Mouse (Mus musculus) limb, embryonic 13.5 days (tissue): ENCODE data around the gene Hpdl. TPM values are rescaled to one million over a fixed set of nuclear protein-coding genes. Genes with fewer than 3 reads are reported as not detected.
"Not testable (repeated sequence)": the region's sequence is repeated elsewhere in the genome, so short reads cannot be mapped to it uniquely, and the experiment has no call there.

Experiments
- ATAC-seq: fragments of 200-750 bp; cut with Nextera tagmentation; 2 replicates; pipeline ENCODE4 v1.8.0; 2017; ENCODE audit warnings: low read depth, moderate number of reproducible peaks, moderate TSS enrichment; ENCODE audit not compliant: low FRiP score
- H3K27ac ChIP-seq: fragments of 300-500 bp; sonication (generic); 2 replicates; pipeline ENCODE4 v1.5.1; 2015; ENCODE audit warnings: inconsistent platforms, mild to moderate bottlenecking, moderate library complexity
- H3K27me3 ChIP-seq: fragments of 300-500 bp; sonication (generic); 2 replicates; pipeline ENCODE4 v1.6.1; 2015; ENCODE audit warnings: mild to moderate bottlenecking, inconsistent platforms
- H3K36me3 ChIP-seq: fragments of 300-500 bp; sonication (generic); 2 replicates; pipeline ENCODE4 v1.6.1; 2015; ENCODE audit warnings: inconsistent platforms, mild to moderate bottlenecking, moderate library complexity
- H3K4me1 ChIP-seq: fragments of 300-500 bp; sonication (generic); 2 replicates; pipeline ENCODE4 v1.6.1; 2015; ENCODE audit warnings: inconsistent platforms
- H3K4me2 ChIP-seq: fragments of 300-500 bp; sonication (generic); replicated peaks from 2 replicates; pipeline ENCODE4 v1.6.1; 2015; ENCODE audit warnings: inconsistent platforms, mild to moderate bottlenecking, moderate library complexity
- H3K4me3 ChIP-seq: fragments of 300-500 bp; sonication (generic); 2 replicates; pipeline ENCODE4 v1.5.1; 2015; ENCODE audit warnings: moderate library complexity, mild to moderate bottlenecking, inconsistent platforms
- H3K9ac ChIP-seq: fragments of 300-500 bp; sonication (generic); 2 replicates; pipeline ENCODE4 v1.6.1; 2015; ENCODE audit warnings: mild to moderate bottlenecking, inconsistent platforms
- H3K9me3 ChIP-seq: fragments of 300-500 bp; sonication (generic); 2 replicates; pipeline ENCODE4 v1.6.1; 2016; ENCODE audit warnings: inconsistent platforms
- WGBS: fragments of 180-500 bp; shearing (Covaris S2); methylation state at CpG from one replicate; pipeline ENCODE4 v1.1.7; 2015; 5-methylcytosine and 5-hydroxymethylcytosine counted together
- polyA plus RNA-seq: library from polyadenylated mRNA; unstranded; fragments of >200 nt; fragmentation: Nextera tagmentation; extraction: Ambion mirVana; gene quantifications from 2 replicates; pipeline ENCODE4 v1.2.1, GENCODE M21; 2015

Hpdl gene
- polyA plus RNA-seq: 1.0 TPM in 2 replicates

DNA sequence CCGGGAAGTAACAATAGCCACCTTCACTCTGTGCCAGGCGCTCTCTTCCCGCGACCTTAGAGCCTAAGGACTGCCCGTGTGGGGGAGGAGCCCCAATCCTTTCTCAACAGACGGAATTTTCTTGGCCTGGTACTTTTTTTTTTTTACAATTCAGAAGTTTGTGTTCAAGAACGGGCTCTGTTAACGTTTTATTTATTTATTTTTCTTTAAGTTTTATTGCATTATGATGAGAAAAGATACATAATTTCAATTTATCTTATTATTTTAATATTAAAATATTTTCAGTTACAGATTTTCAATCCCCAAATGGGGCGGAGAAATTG is at the start of gene Hpdl:
Hpdl (minus strand) TSS at position 14 of the 323 bp plus-strand sequence.
- peak within 1 kb of the TSS; percentile 65 for H3K9ac ChIP-seq
- H3K27ac ChIP-seq: no peak within 1 kb of the TSS
- H3K4me2 ChIP-seq: peak within 1 kb of the TSS; percentile 96
- H3K27me3 ChIP-seq: peaks cover 20% of the 10 kb centered on the region
- H3K9me3 ChIP-seq: no peaks in the 10 kb centered on the region
- peaks cover 21% of the 10 kb centered on the region for H3K4me1 ChIP-seq
- ATAC-seq: no peak
- peaks cover 19% of the 10 kb centered on the region for H3K36me3 ChIP-seq
- 11% methylated on average over 9 of the region's 9 CpGs for WGBS
- H3K4me3 ChIP-seq: peak within 1 kb of the TSS; percentile 55

GRCm38 (mm10) chr4:116869898-116870297 is 48.4 kb upstream of the Hpdl start:
- Histone ChIP-seq H3K9me3 (no peaks in the 10 kb centered on the region), H3K36me3 (no peaks in the 10 kb centered on the region), H3K4me1 (no peaks in the 10 kb centered on the region), H3K9ac (no peak overlapping the region), H3K27me3 (peaks cover 6% of the 10 kb centered on the region), H3K4me3 (no peak overlapping the region), H3K4me2 (no peak overlapping the region), H3K27ac (no peak overlapping the region)
- no peak for ATAC-seq
- WGBS: 77% methylated on average over 3 of the region's 3 CpGs

- H3K27me3 ChIP-seq: no peaks in the 10 kb centered on the region
- H3K9me3 ChIP-seq: no peaks in the 10 kb centered on the region
- no peak overlapping the region for H3K4me3 ChIP-seq
- H3K4me1 ChIP-seq: no peaks in the 10 kb centered on the region
- ATAC-seq: no peak
- WGBS: 66% methylated on average over 8 of the region's 8 CpGs
- no peak overlapping the region for H3K27ac ChIP-seq
- no peak overlapping the region for H3K4me2 ChIP-seq
- H3K36me3 ChIP-seq: no peaks in the 10 kb centered on the region
- H3K9ac ChIP-seq: no peak overlapping the region
These were observed 40.5 kb upstream of the Hpdl start for GRCm38 (mm10) chr4:116862023-116862422.

- Histone ChIP-seq H3K9ac (no peak overlapping the region), H3K4me3 (no peak overlapping the region), H3K27ac (no peak overlapping the region), H3K4me2 (no peak overlapping the region), H3K9me3 (no peaks in the 10 kb centered on the region), H3K27me3 (no peaks in the 10 kb centered on the region), H3K4me1 (no peaks in the 10 kb centered on the region), H3K36me3 (no peaks in the 10 kb centered on the region)
- no peak for ATAC-seq
- WGBS: 72% methylated on average over 5 of the region's 5 CpGs
These were observed 38.2 kb upstream of the Hpdl start for GRCm38 (mm10) chr4:116859711-116860110.

DNA sequence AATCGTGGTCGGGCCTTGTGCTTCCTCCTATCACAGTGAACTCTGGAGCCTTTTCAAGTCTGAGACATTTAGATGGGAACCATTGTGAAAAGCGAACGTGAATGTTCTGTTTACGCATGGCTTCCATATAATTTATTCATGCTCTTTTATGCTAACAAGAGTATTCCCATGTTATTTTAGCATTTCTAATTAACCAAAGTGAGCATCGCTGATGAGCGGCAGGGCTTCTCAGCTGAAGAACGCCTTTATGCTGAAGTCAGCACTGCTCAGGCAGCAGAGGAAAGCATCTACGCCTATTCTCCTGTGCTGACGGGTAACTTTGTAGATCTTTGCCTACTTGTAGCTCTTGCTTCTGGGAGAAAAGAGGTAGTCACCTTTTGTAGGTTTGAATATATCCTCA is 35.7 kb upstream of the Hpdl start:
- Histone ChIP-seq H3K27ac (no peak overlapping the region), H3K4me2 (no peak overlapping the region), H3K36me3 (no peaks in the 10 kb centered on the region), H3K27me3 (no peaks in the 10 kb centered on the region), H3K4me1 (no peaks in the 10 kb centered on the region), H3K9ac (no peak overlapping the region), H3K9me3 (no peaks in the 10 kb centered on the region), H3K4me3 (no peak overlapping the region)
- 94% methylated on average over 10 of the region's 10 CpGs for WGBS
- ATAC-seq: no peak

DNA sequence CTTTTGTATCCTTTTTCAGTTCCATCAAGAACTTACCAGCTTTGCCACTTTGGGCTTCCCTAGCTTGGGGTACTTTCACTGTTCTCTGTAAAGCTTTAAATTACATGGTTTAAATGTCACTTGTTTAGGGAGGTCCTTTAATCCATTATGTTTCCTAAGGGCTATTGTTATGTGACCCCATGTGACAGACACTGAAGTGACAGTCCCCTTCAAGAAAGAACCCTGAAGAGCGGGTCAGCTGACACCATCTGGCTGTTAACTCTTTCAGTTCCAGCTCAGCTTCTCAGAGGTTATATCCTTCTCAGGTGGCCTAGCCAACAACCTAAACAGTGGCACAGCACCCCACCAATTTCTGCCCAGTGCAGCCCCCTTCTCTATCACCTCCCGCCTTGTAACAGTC is 32.8 kb upstream of the Hpdl start:
- Histone ChIP-seq H3K4me2 (no peak overlapping the region), H3K4me1 (0 out of 2 replicates have a peak, but pooled peaks cover 4% of the 10 kb centered on the region), H3K9me3 (no peaks in the 10 kb centered on the region), H3K4me3 (no peak overlapping the region), H3K9ac (no peak overlapping the region), H3K36me3 (no peaks in the 10 kb centered on the region), H3K27ac (no peak overlapping the region), H3K27me3 (no peaks in the 10 kb centered on the region)
- ATAC-seq: no peak
- WGBS: 30% methylated on average over 2 of the region's 2 CpGs

DNA sequence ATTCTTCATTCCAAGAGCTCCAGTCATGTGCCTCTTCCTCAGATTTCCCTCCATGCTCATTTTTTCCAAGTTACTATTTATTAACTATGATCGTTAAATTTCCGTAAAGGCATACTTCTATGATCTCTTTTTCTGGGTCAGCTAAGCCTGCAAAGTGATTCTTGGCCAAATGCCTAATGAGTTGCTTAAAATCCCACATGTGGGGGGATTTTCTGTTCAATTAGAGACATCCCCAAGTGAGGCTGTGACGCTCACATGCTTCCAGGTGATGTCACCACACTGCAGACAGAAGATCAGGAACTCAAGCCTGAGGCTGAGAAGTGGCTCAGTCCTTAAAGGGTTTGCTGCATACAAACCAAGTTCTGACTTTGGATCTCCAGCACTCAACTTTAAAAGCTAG is 28.4 kb upstream of the Hpdl start:
- H3K9me3 ChIP-seq: no peaks in the 10 kb centered on the region
- H3K9ac ChIP-seq: no peak overlapping the region
- H3K27me3 ChIP-seq: no peaks in the 10 kb centered on the region
- no peak overlapping the region for H3K27ac ChIP-seq
- H3K4me1 ChIP-seq: 0 out of 2 replicates have a peak, but pooled peaks cover 4% of the 10 kb centered on the region
- no peaks in the 10 kb centered on the region for H3K36me3 ChIP-seq
- WGBS: 64% methylated on average over 3 of the region's 3 CpGs
- H3K4me3 ChIP-seq: no peak overlapping the region
- ATAC-seq: no peak
- H3K4me2 ChIP-seq: no peak overlapping the region

DNA sequence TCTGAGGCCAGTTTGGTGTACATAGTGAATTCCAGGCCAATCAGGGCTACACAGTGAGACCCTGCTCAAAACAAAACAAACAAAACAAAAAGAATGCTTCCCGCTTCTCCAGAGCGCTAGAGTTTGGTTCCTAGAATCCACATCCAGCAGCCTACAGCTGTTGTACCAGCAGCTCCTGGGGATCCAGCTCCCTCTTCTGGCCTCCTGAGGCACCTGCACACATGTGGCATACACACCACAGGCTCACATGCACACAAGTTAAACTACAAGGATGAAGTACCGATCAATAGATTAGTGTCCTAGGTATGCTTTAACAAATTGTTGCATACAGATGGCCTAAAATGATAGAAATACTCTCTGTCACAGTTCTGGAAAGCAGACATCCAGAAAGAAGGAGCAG is 22.8 kb upstream of the Hpdl start:
- no peak overlapping the region for H3K27ac ChIP-seq
- no peaks in the 10 kb centered on the region for H3K36me3 ChIP-seq
- no peaks in the 10 kb centered on the region for H3K9me3 ChIP-seq
- peaks cover 17% of the 10 kb centered on the region for H3K27me3 ChIP-seq
- no peak overlapping the region for H3K4me3 ChIP-seq
- no peak overlapping the region for H3K4me2 ChIP-seq
- no peak for ATAC-seq
- H3K4me1 ChIP-seq: peaks cover 4% of the 10 kb centered on the region; the same call in 1 of the 2 replicates
- 96% methylated on average over 3 of the region's 3 CpGs for WGBS
- H3K9ac ChIP-seq: no peak overlapping the region

DNA sequence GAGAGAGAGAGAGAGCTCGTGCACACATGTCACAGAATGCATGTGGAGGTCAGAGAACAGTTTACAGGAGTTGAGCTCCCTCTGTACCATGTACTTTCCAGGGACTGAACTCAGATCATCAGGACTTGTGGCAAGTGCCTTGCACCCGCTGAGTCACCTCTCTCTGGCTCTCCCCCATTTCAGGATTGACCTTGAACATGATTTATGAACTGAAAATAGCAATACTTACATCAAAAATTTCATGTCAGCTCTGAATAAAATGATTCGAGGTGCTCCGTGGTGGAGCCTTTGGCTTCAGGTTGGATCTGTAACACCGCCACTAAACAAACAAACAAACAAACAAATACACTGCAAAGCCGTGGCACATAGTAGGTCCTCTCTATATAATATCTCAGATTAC is 19.3 kb upstream of the Hpdl start:
- Histone ChIP-seq H3K27me3 (peaks cover 22% of the 10 kb centered on the region), H3K9me3 (no peaks in the 10 kb centered on the region), H3K4me2 (no peak overlapping the region), H3K9ac (no peak overlapping the region), H3K4me3 (no peak overlapping the region), H3K36me3 (no peaks in the 10 kb centered on the region), H3K4me1 (peaks cover 4% of the 10 kb centered on the region; the same call in 1 of the 2 replicates), H3K27ac (no peak overlapping the region)
- no peak for ATAC-seq
- WGBS: 83% methylated on average over 6 of the region's 6 CpGs

GRCm38 (mm10) chr4:116840096-116840495 is 18.6 kb upstream of the Hpdl start:
- H3K9me3 ChIP-seq, H3K27ac ChIP-seq, ATAC-seq, H3K4me1 ChIP-seq, H3K36me3 ChIP-seq, H3K9ac ChIP-seq: not testable (repeated sequence)
- 26% methylated on average over 21 of the region's 29 CpGs for WGBS
- H3K4me3 ChIP-seq: peak overlapping the region; percentile 24
- H3K4me2 ChIP-seq: peak overlapping the region; percentile 54
- H3K27me3 ChIP-seq: peaks cover 22% of the 10 kb centered on the region

GRCm38 (mm10) chr4:116838999-116839398 is 17.5 kb upstream of the Hpdl start:
- Histone ChIP-seq H3K27me3 (peaks cover 22% of the 10 kb centered on the region), H3K4me2 (no peak overlapping the region), H3K4me3 (no peak overlapping the region), H3K9ac (no peak overlapping the region), H3K27ac (no peak overlapping the region), H3K4me1 (peaks cover 4% of the 10 kb centered on the region; the same call in 1 of the 2 replicates), H3K36me3 (no peaks in the 10 kb centered on the region), H3K9me3 (no peaks in the 10 kb centered on the region)
- ATAC-seq: no peak
- WGBS: 31% methylated on average over 2 of the region's 2 CpGs

DNA sequence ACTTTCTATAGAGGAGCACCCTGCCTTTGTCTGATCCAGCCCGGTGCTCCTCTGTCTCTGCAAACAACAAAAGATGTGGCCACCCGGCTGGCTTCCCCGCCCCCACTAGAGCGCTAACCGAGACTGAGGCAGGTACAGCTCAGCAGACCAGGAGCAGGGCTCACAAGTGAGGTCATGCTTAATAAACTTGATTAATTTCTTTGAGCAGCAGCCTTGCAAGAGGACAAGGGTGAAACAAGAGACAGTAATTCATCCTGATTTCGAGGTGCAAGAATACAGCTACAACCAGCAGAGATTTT is 8.5 kb upstream of the Hpdl start:
- H3K27me3 ChIP-seq: no peaks in the 10 kb centered on the region
- H3K9me3 ChIP-seq: no peaks in the 10 kb centered on the region
- no peaks in the 10 kb centered on the region for H3K36me3 ChIP-seq
- ATAC-seq: no peak
- H3K4me2 ChIP-seq: no peak overlapping the region
- no peak overlapping the region for H3K27ac ChIP-seq
- H3K4me1 ChIP-seq: peaks cover 6% of the 10 kb centered on the region
- WGBS: 22% methylated on average over 6 of the region's 6 CpGs
- no peak overlapping the region for H3K9ac ChIP-seq
- no peak overlapping the region for H3K4me3 ChIP-seq

DNA sequence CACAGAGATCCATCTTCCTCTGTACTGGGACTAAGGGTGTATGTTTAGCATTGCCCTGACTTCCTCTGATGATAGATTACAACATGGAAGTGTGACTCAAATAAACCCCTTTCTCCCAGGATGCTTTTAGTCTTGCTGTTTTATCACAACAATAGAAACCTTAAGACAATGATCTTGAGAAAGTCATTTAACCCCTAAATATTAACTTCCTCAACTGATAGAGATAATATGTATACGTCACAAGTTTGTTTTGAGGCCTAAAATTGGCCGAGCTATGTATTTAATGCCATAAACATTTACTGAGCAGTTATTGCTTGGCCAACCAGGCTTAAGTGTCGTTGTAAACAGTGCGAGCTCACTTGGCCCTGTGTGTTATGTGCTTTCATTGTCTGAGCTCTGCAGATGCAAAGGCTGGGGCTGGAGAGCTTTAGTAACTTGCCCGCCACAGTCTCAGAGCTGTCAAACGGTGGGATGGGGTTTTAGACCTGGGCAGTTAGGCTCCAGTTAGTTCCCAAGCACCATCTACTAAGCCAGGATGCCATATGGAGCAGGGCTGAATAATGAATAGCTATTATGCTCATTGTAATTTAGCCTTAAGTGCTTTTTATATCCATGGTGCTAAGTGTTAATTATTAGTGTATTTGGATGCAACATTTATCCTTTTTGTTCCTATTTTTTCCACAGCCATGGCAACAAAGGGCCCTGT is 8.0 kb upstream of the Hpdl start:
- 54% methylated on average over 6 of the region's 6 CpGs for WGBS
- Histone ChIP-seq H3K27ac (no peak overlapping the region), H3K4me3 (no peak overlapping the region), H3K4me2 (no peak overlapping the region), H3K9ac (no peak overlapping the region), H3K36me3 (no peaks in the 10 kb centered on the region), H3K9me3 (no peaks in the 10 kb centered on the region), H3K27me3 (no peaks in the 10 kb centered on the region), H3K4me1 (peaks cover 6% of the 10 kb centered on the region)
- no peak for ATAC-seq
